Mouse (Mus musculus) CD4-positive, CD25-positive, alpha-beta regulatory T cell, adult 4 months (primary cell): Measurements from ENCODE around the gene Gm6583. TPM values are rescaled to one million over a fixed set of nuclear protein-coding genes. Genes with fewer than 3 reads are reported as not detected.

Experiments used
- ATAC-seq: one replicate; pipeline ENCODE4 v1.8.0; 2017
- polyA plus RNA-seq, 2 experiments: library from polyadenylated mRNA; unstranded; fragments of 100-300 nt; shearing (Covaris generic); gene quantifications; one replicate each; pipeline ENCODE4 v1.2.1; 2017

Gm6583 gene
- polyA plus RNA-seq: under 1 TPM in 1 of 2 experiments, not detected in 1; 0.28 TPM

- no peak for ATAC-seq
Observed at GRCm38 (mm10) chr5:112355910-112356309, at the start of gene Gm6583. Gm6583 (minus strand) TSS chr5:112356033.

- ATAC-seq: no peak
Observed at GRCm38 (mm10) chr5:112402437-112402836, 46.6 kb upstream of the Gm6583 start.

- ATAC-seq: no peak
Observed at GRCm38 (mm10) chr5:112399284-112399683, 43.5 kb upstream of the Gm6583 start.

GRCm38 (mm10) chr5:112396066-112396465 is 40.2 kb upstream of the Gm6583 start:
- ATAC-seq: no peak

- ATAC-seq: no peak
Observed at GRCm38 (mm10) chr5:112394779-112395443, 39.1 kb upstream of the Gm6583 start, which contains the start of gene Asphd2. Asphd2 (minus strand) TSS chr5:112394866.

- ATAC-seq: no peak
Observed at GRCm38 (mm10) chr5:112394415-112394763, 38.6 kb upstream of the Gm6583 start.

- no peak for ATAC-seq
Observed at GRCm38 (mm10) chr5:112393741-112394414, 38.0 kb upstream of the Gm6583 start.

- ATAC-seq: no peak
Observed at GRCm38 (mm10) chr5:112391676-112392323, 36.0 kb upstream of the Gm6583 start.

- ATAC-seq: no peak
Observed at GRCm38 (mm10) chr5:112391002-112391401, 35.2 kb upstream of the Gm6583 start.

GRCm38 (mm10) chr5:112389352-112389751 is 33.5 kb upstream of the Gm6583 start:
- ATAC-seq: no peak

GRCm38 (mm10) chr5:112385973-112386372 is 30.1 kb upstream of the Gm6583 start:
- no peak for ATAC-seq

- ATAC-seq: peak; percentile 79
Observed at GRCm38 (mm10) chr5:112384805-112385472, 29.1 kb upstream of the Gm6583 start.

- no peak for ATAC-seq
Observed at GRCm38 (mm10) chr5:112382641-112383330, 27.0 kb upstream of the Gm6583 start.

- no peak for ATAC-seq
Observed at GRCm38 (mm10) chr5:112382042-112382441, 26.2 kb upstream of the Gm6583 start.

- no peak for ATAC-seq
Observed at GRCm38 (mm10) chr5:112381154-112381553, 25.3 kb upstream of the Gm6583 start.

- ATAC-seq: no peak
Observed at GRCm38 (mm10) chr5:112378716-112379115, 22.9 kb upstream of the Gm6583 start.

GRCm38 (mm10) chr5:112377380-112377779 is 21.5 kb upstream of the Gm6583 start:
- no peak for ATAC-seq

GRCm38 (mm10) chr5:112376111-112376510 is 20.3 kb upstream of the Gm6583 start:
- ATAC-seq: no peak

GRCm38 (mm10) chr5:112371933-112372332 is 16.1 kb upstream of the Gm6583 start:
- no peak for ATAC-seq

GRCm38 (mm10) chr5:112370236-112370813 is 14.5 kb upstream of the Gm6583 start:
- no peak for ATAC-seq

- ATAC-seq: no peak
Observed at GRCm38 (mm10) chr5:112369326-112369725, 13.5 kb upstream of the Gm6583 start.

- ATAC-seq: no peak
Observed at GRCm38 (mm10) chr5:112368666-112369065, 12.8 kb upstream of the Gm6583 start.
